Mouse (Mus musculus): Measurements from ENCODE around the gene Gm4847. TPM values are rescaled to one million over a fixed set of nuclear protein-coding genes. Genes with fewer than 3 reads are reported as not detected.

Gm4847 gene
- polyA plus RNA-seq (2015; fragmentation: Nextera tagmentation; extraction: Ambion mirVana): not detected in 2 replicates

GRCm38 (mm10) chr1:166647593-166647992 is at the start of gene Gm4847:
Gene Gm4847 (minus strand): TSS chr1:166647693.
- WGBS: 89% methylated on average over 2 of the region's 2 CpGs
- Histone ChIP-seq H3K36me3 (ENCODE audit: control insufficient read depth, insufficient read depth) (no peaks in the 10 kb centered on the region), H3K4me3 (ENCODE audit: low read depth, low read length) (no peak within 1 kb of the TSS), H3K27me3 (replicated peaks; ENCODE audit: control insufficient read depth, insufficient read depth, low read length) (no peaks in the 10 kb centered on the region), H3K9ac (ENCODE audit: low read depth, low read length) (no peak within 1 kb of the TSS), H3K4me2 (replicated peaks; ENCODE audit: low read depth) (no peak within 1 kb of the TSS), H3K9me3 (ENCODE audit: control insufficient read depth) (no peaks in the 10 kb centered on the region), H3K27ac (ENCODE audit: low read depth, low read length) (no peak within 1 kb of the TSS), H3K4me1 (replicated peaks; ENCODE audit: control insufficient read depth, insufficient read depth, low read length) (no peaks in the 10 kb centered on the region)
- no peak for ATAC-seq
- no peak for TF ChIP-seq CTCF (IDR thresholded peaks at IDR 0.05; ENCODE audit: low read depth)

GRCm38 (mm10) chr1:166681745-166682144 is 34.3 kb upstream of the Gm4847 start, which contains the start of gene Fmo9:
Gene Fmo9 (minus strand): TSS chr1:166681845.
- no peak within 1 kb of the TSS for H3K27ac ChIP-seq (ENCODE audit: low read depth, low read length)

GRCm38 (mm10) chr1:166669264-166669663 is 21.8 kb upstream of the Gm4847 start:
- ATAC-seq: no peak
- H3K4me1 ChIP-seq (replicated peaks; ENCODE audit: control insufficient read depth, insufficient read depth, low read length): no peaks in the 10 kb centered on the region
- H3K27me3 ChIP-seq (replicated peaks; ENCODE audit: control insufficient read depth, insufficient read depth, low read length): no peaks in the 10 kb centered on the region
- 82% methylated on average over 5 of the region's 5 CpGs for WGBS
- H3K9ac ChIP-seq (ENCODE audit: low read depth, low read length): no peak overlapping the region
- H3K4me2 ChIP-seq (replicated peaks; ENCODE audit: low read depth): no peak overlapping the region
- H3K27ac ChIP-seq (ENCODE audit: low read depth, low read length): no peak overlapping the region
- no peaks in the 10 kb centered on the region for H3K36me3 ChIP-seq (ENCODE audit: control insufficient read depth, insufficient read depth)
- H3K4me3 ChIP-seq (ENCODE audit: low read depth, low read length): no peak overlapping the region
- H3K9me3 ChIP-seq (ENCODE audit: control insufficient read depth): no peaks in the 10 kb centered on the region
- TF ChIP-seq CTCF (IDR thresholded peaks at IDR 0.05; ENCODE audit: low read depth): no peak

More at GRCm38 (mm10) chr1:166681745-166682144, 34.3 kb upstream of the Gm4847 start, which contains the start of gene Fmo9:
- no peaks in the 10 kb centered on the region for H3K9me3 ChIP-seq (ENCODE audit: control insufficient read depth)
- H3K27me3 ChIP-seq (replicated peaks; ENCODE audit: control insufficient read depth, insufficient read depth, low read length): no peaks in the 10 kb centered on the region
- H3K36me3 ChIP-seq (ENCODE audit: control insufficient read depth, insufficient read depth): no peaks in the 10 kb centered on the region
- no peak within 1 kb of the TSS for H3K4me2 ChIP-seq (replicated peaks; ENCODE audit: low read depth)
- 81% methylated on average over 1 of the region's 1 CpGs for whole genome bisulfite sequencing
- TF ChIP-seq CTCF (IDR thresholded peaks at IDR 0.05; ENCODE audit: low read depth): no peak
- H3K4me1 ChIP-seq (replicated peaks; ENCODE audit: control insufficient read depth, insufficient read depth, low read length): no peaks in the 10 kb centered on the region
- H3K9ac ChIP-seq (ENCODE audit: low read depth, low read length): no peak within 1 kb of the TSS
- no peak within 1 kb of the TSS for H3K4me3 ChIP-seq (ENCODE audit: low read depth, low read length)
- no peak for ATAC-seq

GRCm38 (mm10) chr1:166660800-166661199 is 13.3 kb upstream of the Gm4847 start:
- WGBS: 85% methylated on average over 8 of the region's 8 CpGs
- Histone ChIP-seq H3K9ac (ENCODE audit: low read depth, low read length) (no peak overlapping the region), H3K27ac (ENCODE audit: low read depth, low read length) (no peak overlapping the region), H3K27me3 (replicated peaks; ENCODE audit: control insufficient read depth, insufficient read depth, low read length) (no peaks in the 10 kb centered on the region), H3K9me3 (ENCODE audit: control insufficient read depth) (no peaks in the 10 kb centered on the region), H3K4me3 (ENCODE audit: low read depth, low read length) (no peak overlapping the region), H3K4me2 (replicated peaks; ENCODE audit: low read depth) (no peak overlapping the region), H3K36me3 (ENCODE audit: control insufficient read depth, insufficient read depth) (no peaks in the 10 kb centered on the region), H3K4me1 (replicated peaks; ENCODE audit: control insufficient read depth, insufficient read depth, low read length) (no peaks in the 10 kb centered on the region)
- TF ChIP-seq CTCF (IDR thresholded peaks at IDR 0.05; ENCODE audit: low read depth): no peak
- no peak for ATAC-seq

Small RNA genes within 50 kb of the gene (microRNA-seq; reads per million reads assigned to microRNA genes)
- not detected for gene Gm22992

Other genes starting within 250 kb of the Gm4847 start
- gene Pogk, start 237.8 kb downstream of the Gm4847 start, polyA plus RNA-seq (2015; fragmentation: Nextera tagmentation; extraction: Ambion mirVana): 2.7 and 3.3 TPM in 2 replicates
- not detected in 2 replicates for gene Gm4846, start 150.1 kb downstream of the Gm4847 start, polyA plus RNA-seq (2015; fragmentation: Nextera tagmentation; extraction: Ambion mirVana)
- gene Fmo9, start 34.2 kb upstream of the Gm4847 start, polyA plus RNA-seq (2015; fragmentation: Nextera tagmentation; extraction: Ambion mirVana): not detected in 2 replicates

All from intestine, postnatal 0 days (tissue).